Mouse (Mus musculus): ENCODE measurements around the gene Klhl21. TPM values are rescaled to one million over a fixed set of nuclear protein-coding genes. Genes with fewer than 3 reads are reported as not detected.
"Not testable (repeated sequence)": the region's sequence is repeated elsewhere in the genome, so short reads cannot be mapped to it uniquely, and the experiment has no call there.

Klhl21 gene
- polyA plus RNA-seq, 1 experiment from 2014 or later = 10.6 TPM

GRCm38 (mm10) chr4:152029997-152030396 lies 21.4 kb downstream of the Klhl21 start:
- no peak overlapping the region for H3K4me2 ChIP-seq (replicated peaks)
- H3K4me3 ChIP-seq (replicated peaks) = no peak overlapping the region
- 74% methylated on average over 4 of the region's 4 CpGs for whole genome bisulfite sequencing
- H3K36me3 ChIP-seq = no peaks in the 10 kb centered on the region
- H3K4me1 ChIP-seq (replicated peaks) = peaks cover 31% of the 10 kb centered on the region
- no peak overlapping the region for H3K9ac ChIP-seq
- H3K9me3 ChIP-seq = no peaks in the 10 kb centered on the region
- no peaks in the 10 kb centered on the region for H3K27me3 ChIP-seq (replicated peaks)
- ATAC-seq = no peak
- H3K27ac ChIP-seq = no peak overlapping the region

- 82% methylated on average over 13 of the region's 13 CpGs for WGBS
- Histone ChIP-seq H3K9ac (no peak overlapping the region), H3K4me1 (replicated peaks) (peaks cover 8% of the 10 kb centered on the region), H3K36me3 (no peaks in the 10 kb centered on the region), H3K9me3 (no peaks in the 10 kb centered on the region), H3K4me2 (replicated peaks) (no peak overlapping the region), H3K27me3 (replicated peaks) (no peaks in the 10 kb centered on the region), H3K4me3 (replicated peaks) (no peak overlapping the region), H3K27ac (no peak overlapping the region)
- peak; percentile 61 for ATAC-seq
Observed at GRCm38 (mm10) chr4:152032922-152033321, 24.3 kb downstream of the Klhl21 start.

- not testable (repeated sequence) for H3K9me3 ChIP-seq; H3K4me1 ChIP-seq (replicated peaks); H3K27ac ChIP-seq; H3K27me3 ChIP-seq (replicated peaks); H3K9ac ChIP-seq; H3K4me2 ChIP-seq (replicated peaks); H3K4me3 ChIP-seq (replicated peaks); ATAC-seq; H3K36me3 ChIP-seq
- 92% methylated on average over 6 of the region's 6 CpGs for WGBS
Observed at GRCm38 (mm10) chr4:152036464-152036863, 27.9 kb downstream of the Klhl21 start.

GRCm38 (mm10) chr4:152038225-152038984 lies 29.8 kb downstream of the Klhl21 start, which contains the start of gene Tas1r1:
Gene Tas1r1 (minus strand): TSS chr4:152038568.
- H3K9me3 ChIP-seq = no peaks in the 10 kb centered on the region
- 0 out of 2 replicates have a peak within 1 kb of the TSS, but pooled peaks have one; percentile 30 for H3K27ac ChIP-seq
- peak within 1 kb of the TSS; percentile 83 for H3K4me2 ChIP-seq (replicated peaks)
- H3K27me3 ChIP-seq (replicated peaks) = no peaks in the 10 kb centered on the region
- peak within 1 kb of the TSS; percentile 88 for H3K9ac ChIP-seq
- peaks cover 9% of the 10 kb centered on the region for H3K4me1 ChIP-seq (replicated peaks)
- ATAC-seq = no peak
- 44% methylated on average over 10 of the region's 10 CpGs for WGBS
- H3K4me3 ChIP-seq (replicated peaks) = peak within 1 kb of the TSS; percentile 100
- peaks cover 19% of the 10 kb centered on the region for H3K36me3 ChIP-seq

GRCm38 (mm10) chr4:152038985-152039830 lies 30.6 kb downstream of the Klhl21 start, which contains the start of gene Nol9:
Gene Nol9 (plus strand): TSS chr4:152039321.
- H3K27ac ChIP-seq = 0 out of 2 replicates have a peak within 1 kb of the TSS, but pooled peaks have one; percentile 30
- WGBS = under 1% methylated on average over 79 of the region's 86 CpGs
- H3K27me3 ChIP-seq (replicated peaks) = no peaks in the 10 kb centered on the region
- H3K9ac ChIP-seq = peak within 1 kb of the TSS; percentile 88
- peak within 1 kb of the TSS; percentile 100 for H3K4me3 ChIP-seq (replicated peaks)
- no peaks in the 10 kb centered on the region for H3K9me3 ChIP-seq
- H3K4me2 ChIP-seq (replicated peaks) = peak within 1 kb of the TSS; percentile 83
- ATAC-seq = peak; percentile 93
- peaks cover 27% of the 10 kb centered on the region for H3K36me3 ChIP-seq
- peaks cover 9% of the 10 kb centered on the region for H3K4me1 ChIP-seq (replicated peaks)

GRCm38 (mm10) chr4:152039831-152040310 lies 31.3 kb downstream of the Klhl21 start:
- Histone ChIP-seq H3K4me1 (replicated peaks) (peaks cover 9% of the 10 kb centered on the region), H3K36me3 (peaks cover 28% of the 10 kb centered on the region), H3K9me3 (no peaks in the 10 kb centered on the region), H3K27me3 (replicated peaks) (no peaks in the 10 kb centered on the region), H3K9ac (peak overlapping the region; percentile 88), H3K4me3 (replicated peaks) (peak overlapping the region; percentile 100), H3K27ac (0 out of 2 replicates have a peak overlapping the region, but pooled peaks have one; percentile 30), H3K4me2 (replicated peaks) (peak overlapping the region; percentile 83)
- peak; percentile 5; the same call in 1 of the 2 replicates for ATAC-seq
- WGBS = 4% methylated on average over 25 of the region's 25 CpGs

GRCm38 (mm10) chr4:152041924-152042641 lies 33.5 kb downstream of the Klhl21 start:
- no peak for ATAC-seq
- H3K4me1 ChIP-seq (replicated peaks) = peaks cover 9% of the 10 kb centered on the region
- no peaks in the 10 kb centered on the region for H3K27me3 ChIP-seq (replicated peaks)
- H3K9ac ChIP-seq = no peak overlapping the region; the same call in 1 of the 2 replicates
- H3K4me2 ChIP-seq (replicated peaks) = no peak overlapping the region
- no peaks in the 10 kb centered on the region for H3K9me3 ChIP-seq
- peaks cover 37% of the 10 kb centered on the region for H3K36me3 ChIP-seq
- H3K27ac ChIP-seq = no peak overlapping the region
- WGBS = 95% methylated on average over 22 of the region's 22 CpGs
- no peak overlapping the region for H3K4me3 ChIP-seq (replicated peaks)

- ATAC-seq = no peak
- Histone ChIP-seq H3K9ac (no peak overlapping the region), H3K4me2 (replicated peaks) (no peak overlapping the region), H3K27me3 (replicated peaks) (no peaks in the 10 kb centered on the region), H3K36me3 (peaks cover 47% of the 10 kb centered on the region), H3K27ac (no peak overlapping the region), H3K9me3 (no peaks in the 10 kb centered on the region), H3K4me1 (replicated peaks) (peaks cover 9% of the 10 kb centered on the region), H3K4me3 (replicated peaks) (no peak overlapping the region)
- 93% methylated on average over 3 of the region's 3 CpGs for WGBS
Observed at GRCm38 (mm10) chr4:152043171-152043570, 34.6 kb downstream of the Klhl21 start.

- no peak overlapping the region for H3K4me2 ChIP-seq (replicated peaks)
- WGBS = 77% methylated on average over 6 of the region's 6 CpGs
- no peak overlapping the region for H3K27ac ChIP-seq
- no peak overlapping the region for H3K4me3 ChIP-seq (replicated peaks)
- H3K36me3 ChIP-seq = peaks cover 51% of the 10 kb centered on the region
- H3K27me3 ChIP-seq (replicated peaks) = no peaks in the 10 kb centered on the region
- H3K9me3 ChIP-seq = no peaks in the 10 kb centered on the region
- peaks cover 9% of the 10 kb centered on the region for H3K4me1 ChIP-seq (replicated peaks)
- ATAC-seq = no peak
- H3K9ac ChIP-seq = no peak overlapping the region
Observed at GRCm38 (mm10) chr4:152044609-152045008, 36.0 kb downstream of the Klhl21 start.

GRCm38 (mm10) chr4:152062390-152063110 lies 53.9 kb downstream of the Klhl21 start:
- H3K4me2 ChIP-seq (replicated peaks) = no peak overlapping the region
- no peak overlapping the region for H3K4me3 ChIP-seq (replicated peaks)
- no peaks in the 10 kb centered on the region for H3K27me3 ChIP-seq (replicated peaks)
- peaks cover 18% of the 10 kb centered on the region for H3K36me3 ChIP-seq
- no peak overlapping the region for H3K27ac ChIP-seq
- ATAC-seq = no peak
- WGBS = 59% methylated on average over 9 of the region's 9 CpGs
- H3K4me1 ChIP-seq (replicated peaks) = no peaks in the 10 kb centered on the region
- H3K9me3 ChIP-seq = no peaks in the 10 kb centered on the region
- H3K9ac ChIP-seq = no peak overlapping the region

GRCm38 (mm10) chr4:152067280-152067679 lies 58.7 kb downstream of the Klhl21 start:
- H3K4me3 ChIP-seq (replicated peaks) = no peak overlapping the region
- ATAC-seq = no peak
- no peaks in the 10 kb centered on the region for H3K27me3 ChIP-seq (replicated peaks)
- no peaks in the 10 kb centered on the region for H3K9me3 ChIP-seq
- H3K27ac ChIP-seq = no peak overlapping the region
- H3K4me1 ChIP-seq (replicated peaks) = 0 out of 2 replicates have a peak, but pooled peaks cover 3% of the 10 kb centered on the region
- H3K36me3 ChIP-seq = no peaks in the 10 kb centered on the region
- H3K9ac ChIP-seq = no peak overlapping the region
- no peak overlapping the region for H3K4me2 ChIP-seq (replicated peaks)
